Mouse (Mus musculus): ENCODE data around the gene E130114P18Rik. TPM values are rescaled to one million over a fixed set of nuclear protein-coding genes. Genes with fewer than 3 reads are reported as not detected.

Gene E130114P18Rik
- polyA plus RNA-seq, 1 experiment from 2014 or later: 0.60 TPM

GRCm38 (mm10) chr4:97635757-97636292 is 142.1 kb downstream of the E130114P18Rik start:
- ATAC-seq (replicated peaks; ENCODE audit: low FRiP score): no peak
- Histone ChIP-seq H3K27ac (ENCODE audit: low read depth, low read length) (no peak overlapping the region), H3K9ac (ENCODE audit: low read depth, low read length) (no peak overlapping the region), H3K4me3 (ENCODE audit: low read depth, low read length) (no peak overlapping the region), H3K36me3 (ENCODE audit: control insufficient read depth, insufficient read depth, low read length) (no peaks in the 10 kb centered on the region), H3K4me1 (replicated peaks; ENCODE audit: control insufficient read depth, insufficient read depth, low read length) (no peaks in the 10 kb centered on the region), H3K4me2 (no peak overlapping the region), H3K9me3 (ENCODE audit: control insufficient read depth, low read length) (no peaks in the 10 kb centered on the region), H3K27me3 (replicated peaks; ENCODE audit: control insufficient read depth, insufficient read depth, low read length) (no peaks in the 10 kb centered on the region)
- 58% methylated on average over 1 of the region's 1 CpGs for WGBS
- DNase-seq (ENCODE audit: low spot score): no peak

GRCm38 (mm10) chr4:97635296-97635755 is 142.6 kb downstream of the E130114P18Rik start:
- H3K4me2 ChIP-seq: no peak overlapping the region
- ATAC-seq (replicated peaks; ENCODE audit: low FRiP score) (no peak), DNase-seq (ENCODE audit: low spot score) (no peak)
- H3K4me3 ChIP-seq (ENCODE audit: low read depth, low read length): no peak overlapping the region
- H3K27ac ChIP-seq (ENCODE audit: low read depth, low read length): no peak overlapping the region
- H3K36me3 ChIP-seq (ENCODE audit: control insufficient read depth, insufficient read depth, low read length): no peaks in the 10 kb centered on the region
- no peaks in the 10 kb centered on the region for H3K9me3 ChIP-seq (ENCODE audit: control insufficient read depth, low read length)
- H3K4me1 ChIP-seq (replicated peaks; ENCODE audit: control insufficient read depth, insufficient read depth, low read length): no peaks in the 10 kb centered on the region
- no peaks in the 10 kb centered on the region for H3K27me3 ChIP-seq (replicated peaks; ENCODE audit: control insufficient read depth, insufficient read depth, low read length)
- WGBS: 57% methylated on average over 6 of the region's 6 CpGs
- H3K9ac ChIP-seq (ENCODE audit: low read depth, low read length): no peak overlapping the region

GRCm38 (mm10) chr4:97628881-97629605 is 148.8 kb downstream of the E130114P18Rik start:
- whole genome bisulfite sequencing: 45% methylated on average over 14 of the region's 14 CpGs
- H3K4me3 ChIP-seq (ENCODE audit: low read depth, low read length): no peak overlapping the region
- DNase-seq (ENCODE audit: low spot score): no peak
- no peaks in the 10 kb centered on the region for H3K4me1 ChIP-seq (replicated peaks; ENCODE audit: control insufficient read depth, insufficient read depth, low read length)
- H3K9ac ChIP-seq (ENCODE audit: low read depth, low read length): no peak overlapping the region
- H3K36me3 ChIP-seq (ENCODE audit: control insufficient read depth, insufficient read depth, low read length): no peaks in the 10 kb centered on the region
- no peak overlapping the region for H3K4me2 ChIP-seq
- ATAC-seq (replicated peaks; ENCODE audit: low FRiP score): 0 out of 2 replicates have a peak, but pooled peaks have one; percentile 29
- no peaks in the 10 kb centered on the region for H3K9me3 ChIP-seq (ENCODE audit: control insufficient read depth, low read length)
- H3K27ac ChIP-seq (ENCODE audit: low read depth, low read length): no peak overlapping the region
- H3K27me3 ChIP-seq (replicated peaks; ENCODE audit: control insufficient read depth, insufficient read depth, low read length): no peaks in the 10 kb centered on the region

- H3K4me2 ChIP-seq: no peak overlapping the region
- H3K27me3 ChIP-seq (replicated peaks; ENCODE audit: control insufficient read depth, insufficient read depth, low read length): no peaks in the 10 kb centered on the region
- H3K4me1 ChIP-seq (replicated peaks; ENCODE audit: control insufficient read depth, insufficient read depth, low read length): no peaks in the 10 kb centered on the region; the same call in 1 of the 2 replicates
- no peak overlapping the region for H3K4me3 ChIP-seq (ENCODE audit: low read depth, low read length)
- no peaks in the 10 kb centered on the region for H3K36me3 ChIP-seq (ENCODE audit: control insufficient read depth, insufficient read depth, low read length)
- no peak overlapping the region for H3K27ac ChIP-seq (ENCODE audit: low read depth, low read length)
- no peak for DNase-seq (ENCODE audit: low spot score)
- no peak overlapping the region for H3K9ac ChIP-seq (ENCODE audit: low read depth, low read length)
- WGBS: 59% methylated on average over 16 of the region's 16 CpGs
- no peak for ATAC-seq (replicated peaks; ENCODE audit: low FRiP score)
- H3K9me3 ChIP-seq (ENCODE audit: control insufficient read depth, low read length): no peaks in the 10 kb centered on the region
These were observed 151.7 kb downstream of the E130114P18Rik start for GRCm38 (mm10) chr4:97626002-97626720.

GRCm38 (mm10) chr4:97623165-97623564 is 154.7 kb downstream of the E130114P18Rik start:
- Histone ChIP-seq H3K9me3 (ENCODE audit: control insufficient read depth, low read length) (no peaks in the 10 kb centered on the region), H3K4me2 (no peak overlapping the region), H3K4me1 (replicated peaks; ENCODE audit: control insufficient read depth, insufficient read depth, low read length) (no peaks in the 10 kb centered on the region; the same call in 1 of the 2 replicates), H3K27me3 (replicated peaks; ENCODE audit: control insufficient read depth, insufficient read depth, low read length) (no peaks in the 10 kb centered on the region), H3K4me3 (ENCODE audit: low read depth, low read length) (no peak overlapping the region), H3K27ac (ENCODE audit: low read depth, low read length) (no peak overlapping the region), H3K9ac (ENCODE audit: low read depth, low read length) (no peak overlapping the region), H3K36me3 (ENCODE audit: control insufficient read depth, insufficient read depth, low read length) (no peaks in the 10 kb centered on the region)
- ATAC-seq (replicated peaks; ENCODE audit: low FRiP score) (no peak), DNase-seq (ENCODE audit: low spot score) (no peak)
- WGBS: 77% methylated on average over 5 of the region's 5 CpGs

- 81% methylated on average over 4 of the region's 4 CpGs for WGBS
- Histone ChIP-seq H3K4me2 (no peak overlapping the region), H3K4me1 (replicated peaks; ENCODE audit: control insufficient read depth, insufficient read depth, low read length) (no peaks in the 10 kb centered on the region; the same call in 1 of the 2 replicates), H3K36me3 (ENCODE audit: control insufficient read depth, insufficient read depth, low read length) (no peaks in the 10 kb centered on the region), H3K9ac (ENCODE audit: low read depth, low read length) (no peak overlapping the region), H3K27ac (ENCODE audit: low read depth, low read length) (no peak overlapping the region), H3K4me3 (ENCODE audit: low read depth, low read length) (no peak overlapping the region), H3K9me3 (ENCODE audit: control insufficient read depth, low read length) (no peaks in the 10 kb centered on the region), H3K27me3 (replicated peaks; ENCODE audit: control insufficient read depth, insufficient read depth, low read length) (no peaks in the 10 kb centered on the region)
- DNase-seq (ENCODE audit: low spot score): no peak
- ATAC-seq (replicated peaks; ENCODE audit: low FRiP score): no peak
These were observed 156.1 kb downstream of the E130114P18Rik start for GRCm38 (mm10) chr4:97621731-97622130.

- Histone ChIP-seq H3K9ac (ENCODE audit: low read depth, low read length) (no peak overlapping the region), H3K27me3 (replicated peaks; ENCODE audit: control insufficient read depth, insufficient read depth, low read length) (no peaks in the 10 kb centered on the region), H3K4me1 (replicated peaks; ENCODE audit: control insufficient read depth, insufficient read depth, low read length) (no peaks in the 10 kb centered on the region; the same call in 1 of the 2 replicates), H3K4me2 (no peak overlapping the region), H3K27ac (ENCODE audit: low read depth, low read length) (no peak overlapping the region), H3K9me3 (ENCODE audit: control insufficient read depth, low read length) (no peaks in the 10 kb centered on the region), H3K4me3 (ENCODE audit: low read depth, low read length) (no peak overlapping the region), H3K36me3 (ENCODE audit: control insufficient read depth, insufficient read depth, low read length) (no peaks in the 10 kb centered on the region)
- ATAC-seq (replicated peaks; ENCODE audit: low FRiP score) (no peak), DNase-seq (ENCODE audit: low spot score) (no peak)
- 95% methylated on average over 1 of the region's 1 CpGs for WGBS
These were observed 157.5 kb downstream of the E130114P18Rik start for GRCm38 (mm10) chr4:97620409-97620808.

GRCm38 (mm10) chr4:97618668-97619373 is 159.1 kb downstream of the E130114P18Rik start:
- Histone ChIP-seq H3K27ac (ENCODE audit: low read depth, low read length) (no peak overlapping the region), H3K4me3 (ENCODE audit: low read depth, low read length) (no peak overlapping the region), H3K9me3 (ENCODE audit: control insufficient read depth, low read length) (no peaks in the 10 kb centered on the region), H3K9ac (ENCODE audit: low read depth, low read length) (no peak overlapping the region), H3K4me2 (no peak overlapping the region), H3K4me1 (replicated peaks; ENCODE audit: control insufficient read depth, insufficient read depth, low read length) (no peaks in the 10 kb centered on the region; the same call in 1 of the 2 replicates), H3K36me3 (ENCODE audit: control insufficient read depth, insufficient read depth, low read length) (no peaks in the 10 kb centered on the region), H3K27me3 (replicated peaks; ENCODE audit: control insufficient read depth, insufficient read depth, low read length) (no peaks in the 10 kb centered on the region)
- DNase-seq (ENCODE audit: low spot score): no peak
- 57% methylated on average over 15 of the region's 15 CpGs for WGBS
- no peak for ATAC-seq (replicated peaks; ENCODE audit: low FRiP score)
